24 mouse cellular contexts compared by ENCODE assay signal in genomic region chr2:92740776-92741295, GRCm38 (mm10).
"Had no signal": no experiment of that assay in that cellular context is flagged by ENCODE, and none has a peak within 500 bp of the region (broad histone marks: within the 10 kb centered on the region; RNA-seq: fewer than 3 reads in every experiment).

No protein-coding gene starts in this region.

- H3K9ac ChIP-seq: heart, embryonic 12.5 days; hindbrain, embryonic 13.5 days; hindbrain, embryonic 15.5 days; limb, embryonic 12.5 days; liver, embryonic 13.5 days; liver, embryonic 15.5 days; liver, postnatal 0 days had no signal

- H3K4me3 ChIP-seq: heart, adult 2 months; heart, embryonic 12.5 days; hindbrain, embryonic 13.5 days; hindbrain, embryonic 15.5 days; left cerebral cortex, adult 2 months; limb, embryonic 10.5 days; limb, embryonic 12.5 days; liver, embryonic 13.5 days; liver, embryonic 15.5 days had no signal

- ATAC-seq: hindbrain, postnatal 0 days; intestine, embryonic 16.5 days; liver, postnatal 0 days had no signal

- DNase-seq: gastrocnemius, postnatal 14 days; heart, postnatal 14 days; heart, postnatal 36 days; kidney, adult 11 months; kidney, adult 2 months; kidney, postnatal 14 days; kidney, postnatal 36 days; layer of hippocampus, adult 9-11 months; layer of hippocampus, postnatal 36 days; liver; liver, embryonic 13.5 days; liver, postnatal 0 days; lung, adult 2 months had no signal

- H3K4me2 ChIP-seq: heart, embryonic 12.5 days; hindbrain, embryonic 13.5 days; hindbrain, embryonic 15.5 days; limb, embryonic 12.5 days; liver, embryonic 11.5 days; liver, embryonic 13.5 days; liver, embryonic 15.5 days had no signal

- H3K27ac ChIP-seq: heart, adult 2 months; hindbrain, embryonic 13.5 days; hindbrain, embryonic 15.5 days; hindbrain, postnatal 0 days; left cerebral cortex, adult 2 months; limb, embryonic 10.5 days; limb, embryonic 12.5 days; liver, embryonic 13.5 days; liver, embryonic 15.5 days had no signal

- H3K9me3 ChIP-seq: heart, embryonic 12.5 days; hindbrain, embryonic 13.5 days; hindbrain, embryonic 15.5 days; limb, embryonic 10.5 days; limb, embryonic 12.5 days; liver, embryonic 13.5 days; liver, embryonic 15.5 days had no signal

- H3K4me1 ChIP-seq: limb, embryonic 12.5 days; liver, embryonic 13.5 days; liver, embryonic 15.5 days had no signal

- H3K36me3 ChIP-seq: heart, embryonic 12.5 days; hindbrain, embryonic 13.5 days; hindbrain, embryonic 15.5 days; limb, embryonic 10.5 days; limb, embryonic 12.5 days; liver, embryonic 13.5 days; liver, embryonic 15.5 days had no signal

- H3K27me3 ChIP-seq: hindbrain, embryonic 15.5 days; liver, embryonic 13.5 days; liver, embryonic 15.5 days had no signal
